Mouse (Mus musculus): Measurements from ENCODE around the gene Cd2.

DNA sequence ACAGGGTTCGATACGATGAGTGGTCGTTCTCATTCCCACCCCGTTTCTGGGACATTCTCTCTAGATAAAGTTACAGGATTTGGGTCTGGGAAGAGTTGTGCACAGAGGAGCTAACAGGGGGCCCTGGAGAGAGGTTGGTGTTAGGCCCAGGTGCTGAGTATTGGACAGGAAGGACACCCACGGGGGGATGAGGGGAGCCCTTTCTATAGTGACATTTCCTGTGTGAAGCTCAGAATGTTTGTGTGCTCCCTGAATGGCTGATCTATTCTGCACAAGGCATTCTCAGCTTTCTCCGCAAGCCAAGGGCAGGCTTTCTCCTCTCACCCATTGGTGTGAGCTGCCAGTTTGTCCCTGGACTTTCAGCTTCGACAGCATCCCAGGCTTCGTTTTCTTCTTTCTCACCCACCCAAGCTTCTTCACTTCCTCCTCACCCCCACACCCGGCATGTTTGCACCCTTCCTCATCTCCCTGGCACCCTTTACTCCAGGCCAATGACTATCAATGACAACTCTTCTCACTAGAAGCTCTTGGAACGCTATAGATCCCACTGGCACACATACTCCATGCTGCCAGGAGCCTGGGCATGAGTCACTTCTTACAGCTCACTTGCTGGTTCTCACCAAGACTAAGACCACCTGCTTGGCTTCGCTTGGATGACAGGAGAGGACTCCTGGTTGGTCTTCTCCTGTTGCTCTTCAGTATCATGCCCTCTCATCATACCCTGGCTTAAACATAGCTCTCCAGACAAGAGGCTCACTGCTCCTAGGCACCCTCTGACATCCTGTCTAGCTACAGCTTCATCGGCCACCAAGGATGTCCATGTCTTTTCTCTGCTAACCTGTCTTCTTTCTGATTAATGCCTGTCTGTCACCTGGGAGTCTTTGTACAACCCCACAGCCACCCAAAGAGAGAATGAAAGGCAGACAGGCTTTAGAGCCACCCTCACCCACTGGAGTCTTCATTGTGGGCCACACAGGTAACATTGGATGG, 1.1 kb downstream of the Cd2 start:
- TF ChIP-seq CTCF (IDR thresholded peaks at IDR 0.05; ENCODE audit: low read depth, low read length), result no peak
- no peak for TF ChIP-seq POLR2A (IDR thresholded peaks at IDR 0.05; ENCODE audit: borderline replicate concordance, low read depth, low read length)
